Mouse (Mus musculus) gonadal fat pad, adult 2 months (tissue): ENCODE data around the gene Phip. TPM values are rescaled to one million over a fixed set of nuclear protein-coding genes. Genes with fewer than 3 reads are reported as not detected.

Source experiments
- DNase-seq: peaks from one replicate; pipeline ENCODE4 v3.0.0-alpha.2; 2012; ENCODE audit warnings: low read depth
- polyA plus RNA-seq: library from polyadenylated mRNA; depleted of rRNA; stranded (reverse); fragments of >200 nt; gene quantifications from 2 replicates; pipeline ENCODE4 v1.2.3, GENCODE M21; 2012; rRNA removed

Gene Phip
- polyA plus RNA-seq, 1 experiment: 3.8 TPM

GRCm38 (mm10) chr9:82877078-82877477, 98.2 kb downstream of the Phip start:
- no peak for DNase-seq

GRCm38 (mm10) chr9:82867698-82868097, 107.6 kb downstream of the Phip start:
- no peak for DNase-seq

GRCm38 (mm10) chr9:82866121-82866520, 109.2 kb downstream of the Phip start:
- no peak for DNase-seq

- DNase-seq: peak; percentile 63
Observed at GRCm38 (mm10) chr9:82861775-82862430, 113.4 kb downstream of the Phip start.

GRCm38 (mm10) chr9:82861316-82861715, 114.0 kb downstream of the Phip start:
- peak; percentile 88 for DNase-seq

GRCm38 (mm10) chr9:82860805-82861204, 114.5 kb downstream of the Phip start:
- DNase-seq: no peak

- no peak for DNase-seq
Observed at GRCm38 (mm10) chr9:82856241-82856640, 119.1 kb downstream of the Phip start.

GRCm38 (mm10) chr9:82854973-82855614, 120.2 kb downstream of the Phip start:
- DNase-seq: no peak

GRCm38 (mm10) chr9:82854040-82854439, 121.3 kb downstream of the Phip start:
- DNase-seq: no peak

GRCm38 (mm10) chr9:82842671-82843070, 132.6 kb downstream of the Phip start:
- DNase-seq: peak; percentile 79

GRCm38 (mm10) chr9:82835921-82836320, 139.4 kb downstream of the Phip start:
- DNase-seq: no peak

GRCm38 (mm10) chr9:82831891-82832290, 143.4 kb downstream of the Phip start:
- no peak for DNase-seq

GRCm38 (mm10) chr9:82829693-82830430, 145.5 kb downstream of the Phip start:
- no peak for DNase-seq

- DNase-seq: no peak
Observed at GRCm38 (mm10) chr9:82829007-82829689, 146.2 kb downstream of the Phip start, which contains the start of gene Irak1bp1. Gene Irak1bp1 (plus strand): TSS chr9:82829540.

- DNase-seq: no peak
Observed at GRCm38 (mm10) chr9:82826426-82826825, 148.9 kb downstream of the Phip start.

Other genes starting within 250 kb of the Phip start
- 8.1 and 12.6 TPM in 2 replicates for gene Irak1bp1, start 146.0 kb downstream of the Phip start, polyA plus RNA-seq
- 13.0 and 16.4 TPM in 2 replicates for gene Hmgn3, start 171.2 kb upstream of the Phip start, polyA plus RNA-seq